Mouse (Mus musculus): ENCODE data around the gene Catsper4.

GRCm38 (mm10) chr4:134183711-134184110 is 43.5 kb downstream of the Catsper4 start:
- TF ChIP-seq CTCF (IDR thresholded peaks at IDR 0.05; ENCODE audit: low read depth) (no peak), EP300 (IDR thresholded peaks at IDR 0.05; ENCODE audit: low read depth) (no peak)

Data from liver, embryonic 14.5 days (tissue).